Mouse (Mus musculus): ENCODE measurements around the gene Gm16181.
A peak's percentile ranks its signal among the peaks of the same experiment; 100 is the strongest.

Gm16181 gene

GRCm38 (mm10) chr17:35244999-35245398, 24.4 kb downstream of the Gm16181 start:
- H3K4me1 ChIP-seq (replicated peaks; ENCODE audit: low read depth, low read length): peaks cover 80% of the 10 kb centered on the region
- H3K9me3 ChIP-seq (ENCODE audit: low read length): no peaks in the 10 kb centered on the region
- TF ChIP-seq POU5F1 (IDR thresholded peaks at IDR 0.05; ENCODE audit: borderline replicate concordance, low read length) (no peak), CTCF (conservative IDR thresholded peaks at IDR 0.05; ENCODE audit: low read length) (no peak), NANOG (IDR thresholded peaks at IDR 0.05; ENCODE audit: borderline replicate concordance, low read length) (no peak)
- no peaks in the 10 kb centered on the region for H3K27me3 ChIP-seq (ENCODE audit: insufficient read depth, low read length)
- H3K36me3 ChIP-seq (ENCODE audit: insufficient read depth, low read length): peaks cover 75% of the 10 kb centered on the region
- H3K4me3 ChIP-seq (replicated peaks; ENCODE audit: low read length): peak overlapping the region; percentile 99

GRCm38 (mm10) chr17:35245731-35246623, 25.3 kb downstream of the Gm16181 start:
- Histone ChIP-seq H3K9me3 (ENCODE audit: low read length) (no peaks in the 10 kb centered on the region), H3K36me3 (ENCODE audit: insufficient read depth, low read length) (peaks cover 84% of the 10 kb centered on the region), H3K4me3 (replicated peaks; ENCODE audit: low read length) (peak overlapping the region; percentile 99), H3K27me3 (ENCODE audit: insufficient read depth, low read length) (no peaks in the 10 kb centered on the region), H3K4me1 (replicated peaks; ENCODE audit: low read depth, low read length) (peaks cover 80% of the 10 kb centered on the region)
- TF ChIP-seq CTCF (conservative IDR thresholded peaks at IDR 0.05; ENCODE audit: low read length): peak; percentile 59
- TF ChIP-seq NANOG (IDR thresholded peaks at IDR 0.05; ENCODE audit: borderline replicate concordance, low read length): no peak

GRCm38 (mm10) chr17:35247144-35247543, 26.5 kb downstream of the Gm16181 start:
- Histone ChIP-seq H3K36me3 (ENCODE audit: insufficient read depth, low read length) (peaks cover 96% of the 10 kb centered on the region), H3K9me3 (ENCODE audit: low read length) (no peaks in the 10 kb centered on the region), H3K4me1 (replicated peaks; ENCODE audit: low read depth, low read length) (peaks cover 88% of the 10 kb centered on the region), H3K27me3 (ENCODE audit: insufficient read depth, low read length) (no peaks in the 10 kb centered on the region), H3K4me3 (replicated peaks; ENCODE audit: low read length) (0 out of 2 replicates have a peak overlapping the region, but pooled peaks have one; percentile 99)
- TF ChIP-seq POU5F1 (IDR thresholded peaks at IDR 0.05; ENCODE audit: borderline replicate concordance, low read length) (no peak), NANOG (IDR thresholded peaks at IDR 0.05; ENCODE audit: borderline replicate concordance, low read length) (no peak), CTCF (conservative IDR thresholded peaks at IDR 0.05; ENCODE audit: low read length) (no peak)

GRCm38 (mm10) chr17:35248986-35249385, 28.4 kb downstream of the Gm16181 start:
- Histone ChIP-seq H3K4me1 (replicated peaks; ENCODE audit: low read depth, low read length) (peaks cover 97% of the 10 kb centered on the region), H3K4me3 (replicated peaks; ENCODE audit: low read length) (no peak overlapping the region), H3K36me3 (ENCODE audit: insufficient read depth, low read length) (peaks cover 100% of the 10 kb centered on the region), H3K27me3 (ENCODE audit: insufficient read depth, low read length) (no peaks in the 10 kb centered on the region), H3K9me3 (ENCODE audit: low read length) (no peaks in the 10 kb centered on the region)
- TF ChIP-seq NANOG (IDR thresholded peaks at IDR 0.05; ENCODE audit: borderline replicate concordance, low read length): no peak
- TF ChIP-seq POU5F1 (IDR thresholded peaks at IDR 0.05; ENCODE audit: borderline replicate concordance, low read length): no peak
- no peak for TF ChIP-seq CTCF (conservative IDR thresholded peaks at IDR 0.05; ENCODE audit: low read length)

GRCm38 (mm10) chr17:35249451-35250197, 29.0 kb downstream of the Gm16181 start:
- TF ChIP-seq CTCF (conservative IDR thresholded peaks at IDR 0.05; ENCODE audit: low read length) (no peak), POU5F1 (IDR thresholded peaks at IDR 0.05; ENCODE audit: borderline replicate concordance, low read length) (no peak), NANOG (IDR thresholded peaks at IDR 0.05; ENCODE audit: borderline replicate concordance, low read length) (no peak)
- H3K27me3 ChIP-seq (ENCODE audit: insufficient read depth, low read length): no peaks in the 10 kb centered on the region
- H3K9me3 ChIP-seq (ENCODE audit: low read length): no peaks in the 10 kb centered on the region
- H3K4me3 ChIP-seq (replicated peaks; ENCODE audit: low read length): no peak overlapping the region
- H3K36me3 ChIP-seq (ENCODE audit: insufficient read depth, low read length): peaks cover 98% of the 10 kb centered on the region
- H3K4me1 ChIP-seq (replicated peaks; ENCODE audit: low read depth, low read length): peaks cover 97% of the 10 kb centered on the region

GRCm38 (mm10) chr17:35250348-35251120, 29.9 kb downstream of the Gm16181 start:
- no peaks in the 10 kb centered on the region for H3K9me3 ChIP-seq (ENCODE audit: low read length)
- H3K36me3 ChIP-seq (ENCODE audit: insufficient read depth, low read length): peaks cover 89% of the 10 kb centered on the region
- H3K4me3 ChIP-seq (replicated peaks; ENCODE audit: low read length): no peak overlapping the region
- H3K27me3 ChIP-seq (ENCODE audit: insufficient read depth, low read length): 0 out of 2 replicates have a peak, but pooled peaks cover 2% of the 10 kb centered on the region
- TF ChIP-seq POU5F1 (IDR thresholded peaks at IDR 0.05; ENCODE audit: borderline replicate concordance, low read length) (no peak), CTCF (conservative IDR thresholded peaks at IDR 0.05; ENCODE audit: low read length) (no peak), NANOG (IDR thresholded peaks at IDR 0.05; ENCODE audit: borderline replicate concordance, low read length) (no peak)
- H3K4me1 ChIP-seq (replicated peaks; ENCODE audit: low read depth, low read length): peaks cover 92% of the 10 kb centered on the region

- 0 out of 2 replicates have a peak, but pooled peaks cover 9% of the 10 kb centered on the region for H3K27me3 ChIP-seq (ENCODE audit: insufficient read depth, low read length)
Observed at GRCm38 (mm10) chr17:35251162-35251719, 30.6 kb downstream of the Gm16181 start.

More at GRCm38 (mm10) chr17:35251162-35251719, 30.6 kb downstream of the Gm16181 start:
- H3K4me3 ChIP-seq (replicated peaks; ENCODE audit: low read length): no peak overlapping the region
- no peak for TF ChIP-seq CTCF (conservative IDR thresholded peaks at IDR 0.05; ENCODE audit: low read length)
- no peak for TF ChIP-seq POU5F1 (IDR thresholded peaks at IDR 0.05; ENCODE audit: borderline replicate concordance, low read length)
- no peak for TF ChIP-seq NANOG (IDR thresholded peaks at IDR 0.05; ENCODE audit: borderline replicate concordance, low read length)
- peaks cover 85% of the 10 kb centered on the region for H3K4me1 ChIP-seq (replicated peaks; ENCODE audit: low read depth, low read length)
- peaks cover 82% of the 10 kb centered on the region for H3K36me3 ChIP-seq (ENCODE audit: insufficient read depth, low read length)
- no peaks in the 10 kb centered on the region for H3K9me3 ChIP-seq (ENCODE audit: low read length)

Measured in E14TG2a.4 (cell line).